Mouse (Mus musculus) hindbrain, embryonic 16.5 days (tissue): ENCODE measurements at regions not wholly inside any gene's neighbourhood (a gene's known extent, or its start where the extent isn't known, plus 50 kb on each side); places are given as distances from the start of the nearest gene placed in this dataset.
A peak's percentile ranks its signal among the peaks of the same experiment; 100 is the strongest.

Source experiments
- ATAC-seq: fragments of 200-750 bp; cut with Nextera tagmentation; 2 replicates; pipeline ENCODE4 v1.8.0; 2017; ENCODE audit warnings: moderate TSS enrichment, moderate library complexity
- H3K27ac ChIP-seq: fragments of 300-500 bp; sonication (generic); 2 replicates; pipeline ENCODE4 v1.5.1; 2014; ENCODE audit warnings: low read depth, mild to moderate bottlenecking, control low read depth, low read length, moderate library complexity
- H3K27me3 ChIP-seq: fragments of 300-500 bp; sonication (generic); replicated peaks from 2 replicates; pipeline ENCODE4 v1.6.1; 2014; ENCODE audit warnings: low read length; ENCODE audit not compliant: control insufficient read depth, insufficient read depth
- H3K36me3 ChIP-seq: fragments of 300-500 bp; sonication (generic); 2 replicates; pipeline ENCODE4 v1.6.1; 2014; ENCODE audit warnings: mild to moderate bottlenecking, low read length, moderate library complexity, mixed read lengths; ENCODE audit not compliant: control insufficient read depth, insufficient read depth
- H3K4me1 ChIP-seq: fragments of 300-500 bp; sonication (generic); 2 replicates; pipeline ENCODE4 v1.6.1; 2014; ENCODE audit warnings: low read depth, low read length; ENCODE audit not compliant: control insufficient read depth, insufficient read depth
- H3K4me2 ChIP-seq: fragments of 300-500 bp; sonication (generic); 2 replicates; pipeline ENCODE4 v1.6.1; 2014; ENCODE audit warnings: mild to moderate bottlenecking, low read length, control low read depth, moderate library complexity
- H3K4me3 ChIP-seq: fragments of 300-500 bp; sonication (generic); 2 replicates; pipeline ENCODE4 v1.5.1; 2014; ENCODE audit warnings: mild to moderate bottlenecking, low read length, control low read depth, moderate library complexity
- H3K9ac ChIP-seq: fragments of 300-500 bp; sonication (generic); 2 replicates; pipeline ENCODE4 v1.6.1; 2014; ENCODE audit warnings: low read depth, mild to moderate bottlenecking, control low read depth, low read length, moderate library complexity
- H3K9me3 ChIP-seq: fragments of 300-500 bp; sonication (generic); 2 replicates; pipeline ENCODE4 v1.6.1; 2014; ENCODE audit warnings: mild to moderate bottlenecking, low read length, moderate library complexity; ENCODE audit not compliant: control insufficient read depth
- WGBS: fragments of 180-500 bp; shearing (Covaris S2); extraction: QIAGEN DNeasy Blood & Tissue Kit; methylation state at CpG from one replicate; pipeline ENCODE4 v1.1.7; 2014; 5-methylcytosine and 5-hydroxymethylcytosine counted together

DNA sequence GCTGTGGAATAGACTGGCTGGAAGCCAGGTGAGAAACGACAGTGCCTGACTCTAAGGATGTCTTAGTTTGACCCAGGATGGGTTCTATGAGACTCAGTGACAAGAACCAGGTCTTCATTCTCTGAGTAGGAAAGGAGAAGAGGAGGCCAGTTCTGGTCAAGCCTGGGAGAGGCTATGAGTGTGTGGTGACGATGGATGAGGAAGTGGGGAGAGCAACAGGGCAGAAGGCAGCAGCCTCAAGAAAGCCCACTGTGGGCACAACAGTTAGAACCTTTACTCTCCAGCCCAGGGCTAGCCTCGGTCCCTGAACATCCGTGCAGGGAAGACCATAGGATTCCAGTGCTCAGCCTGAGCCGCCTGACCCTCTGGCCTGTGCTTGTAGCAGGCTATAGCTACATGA lies 147.9 kb upstream of the Rybp start:
- peaks cover 8% of the 10 kb centered on the region for H3K27me3 ChIP-seq
- H3K27ac ChIP-seq, result no peak overlapping the region
- 61% methylated on average over 5 of the region's 5 CpGs for WGBS
- no peaks in the 10 kb centered on the region for H3K9me3 ChIP-seq
- H3K4me3 ChIP-seq, result no peak overlapping the region
- H3K9ac ChIP-seq, result no peak overlapping the region
- H3K4me2 ChIP-seq, result no peak overlapping the region
- peaks cover 25% of the 10 kb centered on the region for H3K4me1 ChIP-seq
- ATAC-seq, result no peak
- H3K36me3 ChIP-seq, result no peaks in the 10 kb centered on the region

DNA sequence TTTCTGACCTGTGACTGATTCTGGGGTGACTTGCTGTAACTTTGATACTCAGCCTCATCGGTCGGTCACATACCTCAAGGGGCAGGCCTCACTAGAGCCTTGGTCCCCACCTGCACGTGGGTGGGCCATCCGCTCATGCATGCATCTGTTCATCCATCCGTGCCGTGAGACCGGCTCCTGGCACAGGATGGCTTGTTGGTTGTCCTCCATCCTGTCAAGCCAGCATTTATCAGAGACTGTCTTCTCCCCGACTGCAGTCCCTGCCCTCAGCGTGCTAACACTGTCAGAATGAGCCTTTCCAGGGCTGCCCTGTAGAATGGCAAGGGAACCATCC lies 146.2 kb upstream of the Rybp start:
- Histone ChIP-seq H3K4me3 (no peak overlapping the region), H3K27me3 (peaks cover 8% of the 10 kb centered on the region), H3K9me3 (no peaks in the 10 kb centered on the region), H3K36me3 (no peaks in the 10 kb centered on the region), H3K4me2 (no peak overlapping the region), H3K9ac (peak overlapping the region; percentile 31), H3K4me1 (peaks cover 16% of the 10 kb centered on the region), H3K27ac (no peak overlapping the region)
- 21% methylated on average over 9 of the region's 9 CpGs for WGBS
- ATAC-seq, result no peak

DNA sequence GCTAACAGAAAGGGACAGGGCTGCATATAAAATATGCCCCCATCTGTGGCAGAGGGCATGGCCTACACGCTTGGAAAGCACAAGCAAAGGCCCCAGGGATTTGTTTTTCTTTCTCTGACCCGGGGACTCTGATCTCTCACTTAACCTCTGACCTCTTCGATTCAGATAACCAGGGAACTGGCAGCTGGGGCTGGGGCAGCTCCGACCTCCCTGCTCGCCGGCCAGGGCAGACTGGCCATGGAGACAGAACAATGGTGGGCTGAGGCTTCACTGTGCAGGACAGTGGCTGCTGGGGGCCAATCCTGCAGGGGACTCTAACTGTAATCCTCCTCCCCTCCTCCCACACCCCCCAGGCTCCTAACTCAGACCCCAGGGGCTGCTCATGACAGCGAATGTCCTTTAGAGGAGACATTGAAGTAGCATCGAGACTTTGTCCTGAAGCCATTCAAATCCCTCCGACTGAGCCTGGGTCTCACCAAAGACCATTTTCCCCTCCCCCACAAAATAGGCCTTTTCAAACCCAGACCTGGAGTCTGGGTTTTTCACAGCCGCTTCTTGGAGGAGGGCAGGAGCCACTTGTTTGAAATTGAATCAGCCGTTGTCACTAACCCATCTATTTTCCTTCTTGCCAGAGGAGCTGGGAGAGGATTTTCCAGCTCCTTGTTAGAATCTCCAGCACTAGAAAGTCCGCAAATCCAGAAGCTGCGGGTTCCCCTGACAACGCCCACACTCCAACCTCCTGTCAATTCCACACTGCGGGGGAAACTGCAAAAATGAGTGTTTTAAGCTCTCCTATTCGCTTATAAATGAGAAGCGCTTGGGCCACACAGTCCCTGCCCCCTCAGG lies 145.6 kb upstream of the Rybp start:
- H3K4me1 ChIP-seq, result peaks cover 10% of the 10 kb centered on the region
- no peak overlapping the region for H3K27ac ChIP-seq
- ATAC-seq, result 0 out of 2 replicates have a peak, but pooled peaks have one; percentile 48
- H3K4me3 ChIP-seq, result no peak overlapping the region
- no peaks in the 10 kb centered on the region for H3K9me3 ChIP-seq
- no peaks in the 10 kb centered on the region for H3K36me3 ChIP-seq
- no peak overlapping the region for H3K4me2 ChIP-seq
- WGBS, result 18% methylated on average over 17 of the region's 17 CpGs
- H3K27me3 ChIP-seq, result peaks cover 8% of the 10 kb centered on the region
- H3K9ac ChIP-seq, result peak overlapping the region; percentile 31

DNA sequence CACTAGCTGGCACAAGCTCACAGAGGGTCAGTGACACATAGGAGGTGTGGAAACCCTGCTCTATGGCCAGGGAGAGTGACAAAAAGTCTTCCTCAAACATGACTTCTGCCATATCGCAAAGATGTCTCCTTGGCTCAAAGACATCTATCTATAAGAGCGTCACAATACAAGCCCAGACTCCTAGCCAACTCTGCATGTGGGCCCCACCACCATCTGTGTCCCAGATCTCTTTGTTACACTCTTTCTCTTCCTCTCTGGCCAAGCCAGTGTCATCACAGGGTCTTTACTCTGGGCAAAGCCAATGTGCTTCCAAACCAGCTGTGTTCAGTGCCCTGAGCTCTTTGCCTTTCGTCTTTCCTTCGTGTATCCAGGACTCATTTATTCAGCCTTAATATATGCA lies 143.0 kb upstream of the Rybp start:
- no peak overlapping the region for H3K4me2 ChIP-seq
- H3K27ac ChIP-seq, result no peak overlapping the region
- 66% methylated on average over 4 of the region's 4 CpGs for WGBS
- peak; percentile 37; the same call in 1 of the 2 replicates for ATAC-seq
- H3K4me3 ChIP-seq, result no peak overlapping the region
- peaks cover 6% of the 10 kb centered on the region for H3K27me3 ChIP-seq
- no peaks in the 10 kb centered on the region for H3K36me3 ChIP-seq
- H3K9ac ChIP-seq, result no peak overlapping the region
- no peaks in the 10 kb centered on the region for H3K9me3 ChIP-seq
- H3K4me1 ChIP-seq, result peaks cover 10% of the 10 kb centered on the region; the same call in 1 of the 2 replicates

DNA sequence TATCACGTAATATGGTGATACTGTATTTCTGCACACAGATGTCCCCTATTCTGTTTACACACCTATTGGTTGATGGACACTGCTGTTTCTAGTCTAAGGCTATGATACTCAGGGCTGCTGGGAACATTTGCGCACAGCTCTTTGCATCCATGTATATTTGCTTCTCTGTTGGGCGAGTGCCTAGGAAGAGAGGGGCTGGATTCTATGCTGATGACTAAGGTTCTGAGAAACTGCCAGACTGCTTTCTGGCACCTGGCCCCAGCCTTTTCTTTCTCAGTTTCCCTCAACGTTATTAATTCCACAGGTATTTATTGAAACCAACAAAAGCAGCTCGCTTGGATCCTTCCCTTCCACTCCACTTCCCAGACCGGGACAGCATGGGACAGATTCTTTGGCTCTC lies 142.2 kb upstream of the Rybp start:
- no peak overlapping the region for H3K9ac ChIP-seq
- no peak overlapping the region for H3K4me3 ChIP-seq
- no peak overlapping the region for H3K27ac ChIP-seq
- WGBS, result 64% methylated on average over 6 of the region's 6 CpGs
- peaks cover 6% of the 10 kb centered on the region for H3K27me3 ChIP-seq
- ATAC-seq, result no peak
- no peak overlapping the region for H3K4me2 ChIP-seq
- no peaks in the 10 kb centered on the region for H3K9me3 ChIP-seq
- H3K4me1 ChIP-seq, result peaks cover 10% of the 10 kb centered on the region; the same call in 1 of the 2 replicates
- H3K36me3 ChIP-seq, result no peaks in the 10 kb centered on the region

DNA sequence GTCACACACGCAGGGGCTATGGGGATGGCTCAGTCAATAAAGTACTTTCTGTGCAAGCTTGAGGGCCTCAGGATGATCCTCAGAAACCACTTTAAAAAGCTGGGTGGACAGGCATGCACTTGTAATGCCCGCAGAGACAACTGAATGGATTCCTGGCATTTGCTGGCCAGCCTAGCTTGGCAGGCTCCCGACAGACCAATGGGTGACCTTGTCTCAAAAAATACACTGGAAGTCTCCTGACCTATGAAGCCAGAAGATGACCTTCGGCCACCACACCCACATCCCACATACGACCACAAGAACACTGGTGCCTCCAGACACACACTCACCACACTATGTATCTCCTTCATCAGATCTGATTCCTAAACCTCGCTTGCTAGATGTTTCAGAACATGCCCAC lies 141.5 kb upstream of the Rybp start:
- Histone ChIP-seq H3K4me1 (peaks cover 10% of the 10 kb centered on the region; the same call in 1 of the 2 replicates), H3K4me2 (no peak overlapping the region), H3K36me3 (no peaks in the 10 kb centered on the region), H3K9ac (no peak overlapping the region), H3K27ac (no peak overlapping the region), H3K4me3 (no peak overlapping the region), H3K27me3 (peaks cover 6% of the 10 kb centered on the region), H3K9me3 (no peaks in the 10 kb centered on the region)
- no peak for ATAC-seq
- 89% methylated on average over 6 of the region's 6 CpGs for WGBS

DNA sequence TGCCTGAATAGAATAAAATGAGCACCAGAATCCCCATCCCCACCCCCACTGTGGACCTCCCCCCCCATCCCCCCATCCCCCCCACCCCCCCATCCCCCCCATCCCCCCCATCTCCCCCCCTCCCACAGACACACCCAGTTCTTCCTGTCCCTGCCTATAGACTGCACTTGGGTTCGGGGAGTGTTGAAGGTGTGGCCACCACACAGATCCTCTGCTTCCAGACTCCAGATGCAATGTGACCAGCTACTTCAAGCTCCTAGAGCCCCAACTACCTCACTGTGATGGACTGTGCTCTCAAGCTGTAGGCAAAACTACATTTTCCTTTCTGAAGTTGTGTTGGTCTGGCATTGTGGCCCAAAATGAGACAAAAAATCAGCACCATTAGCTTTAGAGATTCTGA lies 138.3 kb upstream of the Rybp start:
- ATAC-seq, result no peak
- peaks cover 9% of the 10 kb centered on the region for H3K4me1 ChIP-seq
- no peaks in the 10 kb centered on the region; the same call in 1 of the 2 replicates for H3K27me3 ChIP-seq
- WGBS, result 60% methylated on average over 1 of the region's 1 CpGs
- no peak overlapping the region for H3K4me3 ChIP-seq
- no peak overlapping the region for H3K4me2 ChIP-seq
- H3K27ac ChIP-seq, result no peak overlapping the region
- no peaks in the 10 kb centered on the region for H3K9me3 ChIP-seq
- H3K36me3 ChIP-seq, result no peaks in the 10 kb centered on the region
- H3K9ac ChIP-seq, result no peak overlapping the region

DNA sequence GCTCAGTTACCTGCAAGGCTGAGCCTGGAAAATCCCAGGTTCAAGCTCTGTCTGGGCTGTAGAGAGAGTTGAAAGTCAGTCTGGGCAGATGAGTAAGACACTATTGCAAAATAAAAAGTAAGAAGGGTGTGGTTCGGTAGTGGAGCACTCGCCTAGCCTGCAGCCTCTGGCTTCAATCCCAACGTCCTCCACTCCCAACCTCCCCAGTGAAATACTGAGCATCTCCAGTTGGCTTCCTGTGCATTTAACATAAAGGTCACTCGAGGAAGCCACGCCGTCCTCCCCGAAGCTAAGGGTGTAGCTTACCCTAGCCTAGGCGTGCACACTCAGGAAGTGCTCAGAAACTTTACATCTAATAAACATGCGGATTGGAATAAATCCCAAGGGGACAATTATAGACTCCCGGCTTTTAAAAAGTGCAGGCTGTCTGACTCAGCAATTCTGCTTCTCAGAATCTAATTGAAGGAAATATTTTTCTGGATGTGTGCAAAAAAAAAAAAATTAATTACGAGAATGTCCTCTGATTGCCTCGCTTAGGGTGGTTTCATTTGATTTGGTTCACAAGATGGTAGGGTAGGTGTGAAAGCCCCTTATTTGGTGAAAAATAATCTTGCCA lies 137.6 kb upstream of the Rybp start:
- H3K9me3 ChIP-seq, result no peaks in the 10 kb centered on the region
- no peak overlapping the region for H3K4me2 ChIP-seq
- no peaks in the 10 kb centered on the region for H3K36me3 ChIP-seq
- 72% methylated on average over 12 of the region's 12 CpGs for WGBS
- no peaks in the 10 kb centered on the region; the same call in 1 of the 2 replicates for H3K27me3 ChIP-seq
- no peak for ATAC-seq
- H3K9ac ChIP-seq, result no peak overlapping the region
- peaks cover 9% of the 10 kb centered on the region for H3K4me1 ChIP-seq
- no peak overlapping the region for H3K4me3 ChIP-seq
- no peak overlapping the region for H3K27ac ChIP-seq

DNA sequence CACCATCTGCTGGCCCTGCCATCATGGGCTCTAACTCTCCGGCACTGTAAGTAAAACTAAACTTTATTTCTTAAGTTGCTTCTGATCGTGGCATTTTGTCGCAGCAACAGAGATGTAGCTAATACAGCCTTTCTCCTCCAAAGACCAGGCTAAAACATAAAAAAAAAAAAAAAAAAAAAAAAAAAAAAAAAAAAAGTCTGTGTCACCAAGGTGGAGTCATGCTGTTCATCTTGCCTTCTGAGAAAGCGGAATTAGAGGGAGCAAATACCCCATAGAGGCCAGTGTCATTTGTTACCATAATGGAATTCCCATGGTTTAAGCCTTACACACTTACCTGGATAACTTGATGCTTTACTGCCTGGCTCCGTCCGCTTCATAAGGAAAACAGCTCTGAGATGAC lies 136.9 kb upstream of the Rybp start:
- ATAC-seq, result no peak
- H3K9ac ChIP-seq, result no peak overlapping the region
- 90% methylated on average over 6 of the region's 6 CpGs for WGBS
- H3K4me3 ChIP-seq, result no peak overlapping the region
- H3K4me2 ChIP-seq, result no peak overlapping the region
- peaks cover 9% of the 10 kb centered on the region for H3K4me1 ChIP-seq
- no peaks in the 10 kb centered on the region for H3K36me3 ChIP-seq
- no peaks in the 10 kb centered on the region; the same call in 1 of the 2 replicates for H3K27me3 ChIP-seq
- H3K9me3 ChIP-seq, result no peaks in the 10 kb centered on the region
- H3K27ac ChIP-seq, result no peak overlapping the region
